Mouse (Mus musculus) liver, embryonic 14.5 days (tissue): ENCODE data around the gene Slc25a12. TPM values are rescaled to one million over a fixed set of nuclear protein-coding genes. Genes with fewer than 3 reads are reported as not detected.

Experiments
- ATAC-seq: fragments of 200-750 bp; cut with Nextera tagmentation; 2 replicates; pipeline ENCODE4 v1.8.0; 2017; ENCODE audit warnings: moderate number of reproducible peaks, mild to moderate bottlenecking, moderate library complexity; ENCODE audit not compliant: insufficient read depth
- DNase-seq, 3 experiments: peaks; one replicate each; pipeline ENCODE4 v3.0.0-alpha.2; 2012 to 2013; ENCODE audit warnings: low read depth in 3 of 3, low spot score in 3 of 3
- H3K27ac ChIP-seq: fragments of 300-500 bp; sonication (generic); 2 replicates; pipeline ENCODE4 v1.5.1; 2014; ENCODE audit warnings: moderate library complexity, mild to moderate bottlenecking, control low read depth, inconsistent platforms
- H3K27me3 ChIP-seq: fragments of 300-500 bp; sonication (generic); 2 replicates; pipeline ENCODE4 v1.6.1; 2014; ENCODE audit warnings: mild to moderate bottlenecking, low read length, moderate library complexity; ENCODE audit not compliant: control insufficient read depth, insufficient read depth
- H3K36me3 ChIP-seq: fragments of 300-500 bp; sonication (generic); replicated peaks from 2 replicates; pipeline ENCODE4 v1.6.1; 2014; ENCODE audit warnings: low read depth; ENCODE audit not compliant: control insufficient read depth, insufficient read depth
- H3K4me1 ChIP-seq, 2 experiments: fragments of 200-500 bp in 1 of 2; fragments of 300-500 bp in 1 of 2; sonication (generic) in 1 of 2; replicated peaks; 2 replicates each; pipeline ENCODE4 v1.6.1; 2012 to 2014; ENCODE audit warnings: antibody characterized with exemption in 1 of 2, inconsistent platforms in 1 of 2, low read length in 1 of 2; ENCODE audit not compliant: control insufficient read depth in 2 of 2, insufficient read depth in 2 of 2
- H3K4me2 ChIP-seq: fragments of 300-500 bp; sonication (generic); 2 replicates; pipeline ENCODE4 v1.6.1; 2014; ENCODE audit warnings: low read depth, mild to moderate bottlenecking, control low read depth, moderate library complexity
- H3K4me3 ChIP-seq, 2 experiments: fragments of 200-500 bp in 1 of 2; fragments of 300-500 bp in 1 of 2; sonication (generic) in 1 of 2; 2 replicates each; pipeline ENCODE4 v1.5.1; 2012 to 2014; ENCODE audit warnings: low read depth in 2 of 2, low read length in 2 of 2, mild to moderate bottlenecking in 2 of 2, control low read depth in 1 of 2, inconsistent platforms in 1 of 2, moderate library complexity in 1 of 2; ENCODE audit not compliant: insufficient read depth in 1 of 2
- H3K9ac ChIP-seq: fragments of 300-500 bp; sonication (generic); replicated peaks from 2 replicates; pipeline ENCODE4 v1.6.1; 2014; ENCODE audit warnings: mild to moderate bottlenecking, control low read depth, moderate library complexity
- H3K9me3 ChIP-seq: fragments of 300-500 bp; sonication (generic); 2 replicates; pipeline ENCODE4 v1.6.1; 2016; ENCODE audit warnings: low read length, mixed read lengths; ENCODE audit not compliant: control insufficient read depth
- CTCF ChIP-seq: IDR thresholded peaks from 2 replicates; pipeline ENCODE4 v1.5.1; 2016; ENCODE audit warnings: antibody characterized with exemption, low read depth, control low read depth
- EP300 ChIP-seq: IDR thresholded peaks from 2 replicates; pipeline ENCODE4 v1.6.1; 2016; ENCODE audit warnings: antibody characterized with exemption, low read depth
- WGBS: fragments of 180-500 bp; shearing (Covaris S2); extraction: QIAGEN DNeasy Blood & Tissue Kit; methylation state at CpG from one replicate; pipeline ENCODE4 v1.1.7; 2014; ENCODE audit not compliant: insufficient replicate concordance; 5-methylcytosine and 5-hydroxymethylcytosine counted together
- polyA plus RNA-seq, 2 experiments: library from polyadenylated mRNA; depleted of rRNA in 1 of 2; stranded (reverse) in 1 of 2; unstranded in 1 of 2; fragments of >200 nt; fragmentation: Nextera tagmentation in 1 of 2; extraction: Ambion mirVana in 1 of 2; gene quantifications; 2 replicates each; pipeline versions ENCODE4 v1.2.1 to v1.2.3; 2012 to 2014

Gene Slc25a12
- polyA plus RNA-seq, 2 experiments, result 12.8 to 23.0 TPM

DNA sequence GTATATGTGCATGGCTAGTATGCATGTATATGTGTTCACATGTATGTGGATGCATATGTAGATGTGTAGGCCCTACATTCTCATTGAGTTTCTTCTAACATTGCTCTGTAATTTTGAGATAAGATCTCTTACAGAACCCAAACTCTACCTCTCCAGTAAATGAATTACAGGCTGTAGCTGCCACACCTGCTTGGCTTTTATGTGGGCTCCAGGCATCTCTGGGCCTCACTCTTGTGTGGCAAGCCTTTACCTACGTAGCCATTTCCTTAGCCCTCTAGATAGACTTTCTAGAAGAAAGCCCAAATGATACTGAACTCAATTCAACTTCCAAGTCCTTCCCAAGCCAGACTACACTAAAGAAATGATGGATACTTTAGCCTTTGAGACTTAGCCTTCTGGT is 7.4 kb downstream of the Slc25a12 start:
- ATAC-seq, result no peak

DNA sequence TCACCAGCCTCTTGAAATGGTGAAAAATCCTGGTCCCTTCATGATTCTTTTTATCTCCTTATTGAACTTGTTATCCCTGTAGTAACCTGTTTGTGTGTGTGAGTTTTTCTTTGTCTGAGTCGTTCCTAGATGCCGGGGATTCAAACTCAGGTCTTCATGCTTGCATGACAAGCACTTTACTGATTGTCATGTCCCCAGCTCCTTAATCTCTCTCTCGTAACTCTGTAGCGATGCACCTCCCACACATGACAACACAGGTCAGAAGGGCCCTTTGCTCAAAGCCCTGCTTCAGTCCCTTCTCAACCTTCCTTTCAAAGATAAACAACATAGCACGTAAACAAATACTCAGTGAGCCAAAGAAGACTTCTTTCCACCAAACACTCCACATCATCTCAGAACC is 9.2 kb downstream of the Slc25a12 start:
- 79% methylated on average over 5 of the region's 5 CpGs for WGBS
- H3K27ac ChIP-seq, result no peak overlapping the region
- no peak for DNase-seq
- no peak overlapping the region for H3K4me2 ChIP-seq
- H3K27me3 ChIP-seq, result no peaks in the 10 kb centered on the region
- no peaks in the 10 kb centered on the region for H3K36me3 ChIP-seq
- no peak for ATAC-seq
- H3K4me1 ChIP-seq, result peaks cover 0 to 5% of the 10 kb centered on the region in 2 experiments; a peak in 2 of 4 replicates
- no peak overlapping the region for H3K9ac ChIP-seq
- TF ChIP-seq EP300 (no peak), CTCF (no peak)
- no peaks in the 10 kb centered on the region for H3K9me3 ChIP-seq
- no peak overlapping the region for H3K4me3 ChIP-seq

More for the DNA sequence above, 7.4 kb downstream of the Slc25a12 start:
- no peak overlapping the region for H3K4me3 ChIP-seq
- H3K27me3 ChIP-seq, result no peaks in the 10 kb centered on the region
- H3K9me3 ChIP-seq, result no peaks in the 10 kb centered on the region
- H3K27ac ChIP-seq, result no peak overlapping the region
- no peaks in the 10 kb centered on the region; the same call in 1 of the 2 replicates for H3K36me3 ChIP-seq
- peaks cover 0 to 3% of the 10 kb centered on the region in 2 experiments; a peak in 3 of 4 replicates for H3K4me1 ChIP-seq
- DNase-seq, result no peak
- WGBS, result 86% methylated on average over 1 of the region's 1 CpGs
- H3K4me2 ChIP-seq, result no peak overlapping the region
- H3K9ac ChIP-seq, result no peak overlapping the region
- TF ChIP-seq CTCF (no peak), EP300 (no peak)

DNA sequence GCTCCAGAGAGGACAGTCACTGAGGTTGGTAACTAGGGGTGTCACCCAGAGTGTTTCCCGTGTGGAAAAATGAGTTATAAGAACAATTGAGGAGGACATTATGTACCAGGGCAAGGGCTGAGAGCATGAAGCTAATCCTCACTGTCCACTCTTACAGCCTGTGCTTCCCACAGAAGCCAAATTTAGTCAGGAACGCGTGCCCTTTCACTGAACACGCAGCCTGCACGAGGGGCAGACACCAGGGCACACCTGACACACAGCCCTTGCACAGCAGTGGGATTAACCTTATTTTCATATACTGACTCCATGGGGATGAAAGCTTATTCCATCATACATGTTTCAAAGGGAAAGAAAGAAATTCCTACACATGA is 13.5 kb downstream of the Slc25a12 start:
- no peak for ATAC-seq
- no peak for TF ChIP-seq EP300
- no peak for TF ChIP-seq CTCF
- Histone ChIP-seq H3K27me3 (no peaks in the 10 kb centered on the region), H3K9me3 (no peaks in the 10 kb centered on the region), H3K4me1 (peaks cover 0 to 5% of the 10 kb centered on the region in 2 experiments; a peak in 2 of 4 replicates), H3K27ac (no peak overlapping the region), H3K9ac (no peak overlapping the region), H3K4me2 (no peak overlapping the region), H3K4me3 (no peak overlapping the region), H3K36me3 (no peaks in the 10 kb centered on the region)
- no peak for DNase-seq
- WGBS, result 68% methylated on average over 5 of the region's 5 CpGs

DNA sequence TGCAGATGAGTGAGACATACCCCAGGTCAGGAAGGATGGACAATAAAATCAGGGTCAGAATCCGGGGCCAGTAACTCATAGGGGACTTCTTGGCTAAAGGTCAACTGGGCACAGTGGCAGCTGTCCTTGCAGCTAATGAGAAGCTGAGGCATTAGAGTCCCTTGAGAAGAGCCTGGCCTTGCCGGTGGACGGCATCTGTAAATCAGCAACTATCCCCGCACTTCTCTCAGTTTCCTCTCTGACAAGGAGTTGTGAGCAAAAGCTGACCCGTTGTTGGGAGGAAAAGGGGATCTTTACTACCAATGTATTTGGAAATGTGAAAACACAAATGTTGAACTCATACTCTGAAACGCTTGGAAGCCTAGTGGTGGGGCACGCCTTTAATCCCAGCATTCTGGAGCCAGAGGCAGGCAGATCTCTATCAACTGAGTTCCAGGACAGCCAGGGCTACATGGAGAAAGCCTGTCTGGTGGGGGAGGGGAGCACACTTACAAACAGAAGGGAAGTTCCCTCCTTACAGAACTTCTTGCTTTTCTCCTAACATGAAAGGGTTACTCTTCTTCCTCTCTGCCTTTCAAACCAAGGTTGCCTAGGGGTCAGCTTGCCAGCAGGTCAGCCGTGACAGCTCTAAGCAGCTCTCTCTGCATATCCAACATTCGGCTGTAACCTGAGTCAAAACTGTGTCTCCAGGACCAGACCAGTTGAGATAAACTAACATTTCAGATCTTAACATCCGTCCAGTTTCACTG is 14.1 kb downstream of the Slc25a12 start:
- no peak for ATAC-seq
- TF ChIP-seq EP300 (no peak), CTCF (no peak)
- H3K9me3 ChIP-seq, result no peaks in the 10 kb centered on the region
- peaks cover 0 to 5% of the 10 kb centered on the region in 2 experiments; a peak in 2 of 4 replicates for H3K4me1 ChIP-seq
- no peak overlapping the region for H3K9ac ChIP-seq
- no peak for DNase-seq
- H3K4me2 ChIP-seq, result no peak overlapping the region
- no peaks in the 10 kb centered on the region for H3K27me3 ChIP-seq
- 36% methylated on average over 10 of the region's 10 CpGs for WGBS
- no peaks in the 10 kb centered on the region for H3K36me3 ChIP-seq
- no peak overlapping the region for H3K4me3 ChIP-seq
- no peak overlapping the region for H3K27ac ChIP-seq

DNA sequence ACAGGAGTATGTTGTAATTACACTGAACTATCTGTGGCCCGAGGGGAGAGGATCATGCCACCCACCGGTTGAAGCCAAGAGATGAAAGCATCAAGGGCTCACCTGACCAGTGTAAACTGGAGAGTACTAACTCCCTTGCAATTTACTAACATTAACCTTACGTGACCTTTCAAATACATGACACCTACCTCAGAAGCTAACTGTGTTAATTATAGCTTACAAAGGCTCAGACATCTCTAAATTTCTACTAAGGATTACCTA is 15.9 kb downstream of the Slc25a12 start:
- no peak for ATAC-seq

More for the DNA sequence above, 15.9 kb downstream of the Slc25a12 start:
- H3K9ac ChIP-seq, result no peak overlapping the region
- H3K4me1 ChIP-seq, result peaks cover 0 to 2% of the 10 kb centered on the region in 2 experiments; a peak in 1 of 4 replicates
- DNase-seq, result no peak
- no peak overlapping the region for H3K4me2 ChIP-seq
- no peaks in the 10 kb centered on the region for H3K27me3 ChIP-seq
- H3K9me3 ChIP-seq, result no peaks in the 10 kb centered on the region
- 84% methylated on average over 3 of the region's 3 CpGs for WGBS
- TF ChIP-seq CTCF, result no peak
- TF ChIP-seq EP300, result no peak
- no peak overlapping the region for H3K4me3 ChIP-seq
- H3K36me3 ChIP-seq, result no peaks in the 10 kb centered on the region
- H3K27ac ChIP-seq, result no peak overlapping the region
